Mouse (Mus musculus): Measurements from ENCODE around the gene Rack1. TPM values are rescaled to one million over a fixed set of nuclear protein-coding genes. Genes with fewer than 3 reads are reported as not detected.
A peak's percentile ranks its signal among the peaks of the same experiment; 100 is the strongest.
"Not testable (repeated sequence)": the region's sequence is repeated elsewhere in the genome, so short reads cannot be mapped to it uniquely, and the experiment has no call there.

Rack1 gene
- polyA plus RNA-seq, 1 experiment from 2014 or later = 434 TPM

- Histone ChIP-seq H3K9ac (replicated peaks; ENCODE audit: low read depth) (0 out of 2 replicates have a peak within 1 kb of the TSS, but pooled peaks have one; percentile 29), H3K27ac (ENCODE audit: low read length) (peak within 1 kb of the TSS; percentile 44), H3K4me2 (replicated peaks; ENCODE audit: low read depth, low read length) (peak within 1 kb of the TSS; percentile 61), H3K4me3 (ENCODE audit: low read depth, low read length) (peak within 1 kb of the TSS; percentile 41)
- H3K4me1 ChIP-seq (ENCODE audit: insufficient read depth, low read depth, low read length); DNase-seq (ENCODE audit: low spot score); H3K36me3 ChIP-seq (ENCODE audit: insufficient read depth, low read length); H3K9me3 ChIP-seq (ENCODE audit: low read length); H3K27me3 ChIP-seq (replicated peaks; ENCODE audit: insufficient read depth, low read length): not testable (repeated sequence)
- peak; percentile 31; the same call in 1 of the 2 replicates for TF ChIP-seq CTCF (IDR thresholded peaks at IDR 0.05)
- peak; percentile 89 for ATAC-seq
- under 1% methylated on average over 39 of the region's 92 CpGs for WGBS
Measured at GRCm38 (mm10) chr11:48825979-48826751, 26.0 kb downstream of the Rack1 start, which contains the start of the genes Trim7 and Gm12184. Gene Trim7 (plus strand): TSS chr11:48826140. Gene Gm12184 (minus strand): TSS chr11:48826655.

- Histone ChIP-seq H3K4me3 (ENCODE audit: low read depth, low read length) (peak overlapping the region; percentile 41), H3K4me1 (ENCODE audit: insufficient read depth, low read depth, low read length) (peaks cover 6% of the 10 kb centered on the region; the same call in 1 of the 2 replicates), H3K27me3 (replicated peaks; ENCODE audit: insufficient read depth, low read length) (0 out of 2 replicates have a peak, but pooled peaks cover 6% of the 10 kb centered on the region), H3K27ac (ENCODE audit: low read length) (peak overlapping the region; percentile 44), H3K36me3 (ENCODE audit: insufficient read depth, low read length) (no peaks in the 10 kb centered on the region), H3K4me2 (replicated peaks; ENCODE audit: low read depth, low read length) (peak overlapping the region; percentile 61), H3K9ac (replicated peaks; ENCODE audit: low read depth) (0 out of 2 replicates have a peak overlapping the region, but pooled peaks have one; percentile 29), H3K9me3 (ENCODE audit: low read length) (no peaks in the 10 kb centered on the region)
- peak; percentile 55 for DNase-seq (ENCODE audit: low spot score)
- TF ChIP-seq CTCF (IDR thresholded peaks at IDR 0.05) = no peak
- no peak for TF ChIP-seq EP300 (IDR thresholded peaks at IDR 0.05)
- WGBS = 1% methylated on average over 6 of the region's 6 CpGs
- ATAC-seq = peak; percentile 13; the same call in 1 of the 2 replicates
Measured at GRCm38 (mm10) chr11:48826752-48827096, 26.6 kb downstream of the Rack1 start.

DNA sequence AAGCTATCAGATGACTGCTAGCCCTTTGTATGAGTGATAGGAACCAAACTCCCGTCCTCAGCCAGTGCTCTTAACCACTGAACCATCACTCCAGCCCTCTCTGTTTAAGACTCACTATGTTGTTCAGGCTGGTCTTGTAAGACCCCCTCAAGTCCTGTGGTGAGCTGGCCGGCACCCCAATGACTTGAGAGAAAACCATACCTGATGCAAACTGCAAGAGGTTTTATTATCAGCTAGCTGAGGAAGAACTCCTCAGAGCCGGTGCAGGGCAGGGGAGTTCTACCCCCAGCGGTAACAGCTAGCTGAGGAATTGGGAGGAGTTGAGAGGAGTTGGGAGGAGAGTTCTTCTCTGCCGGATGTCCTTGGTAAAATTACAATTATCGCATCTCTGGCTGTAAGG lies 27.8 kb downstream of the Rack1 start:
- Histone ChIP-seq H3K9ac (replicated peaks; ENCODE audit: low read depth) (no peak overlapping the region), H3K36me3 (ENCODE audit: insufficient read depth, low read length) (no peaks in the 10 kb centered on the region)
- no peak for ATAC-seq

GRCm38 (mm10) chr11:48830279-48830678 lies 30.1 kb downstream of the Rack1 start:
- no peak for TF ChIP-seq CTCF (IDR thresholded peaks at IDR 0.05)
- TF ChIP-seq EP300 (IDR thresholded peaks at IDR 0.05) = peak; percentile 90
- no peak overlapping the region for H3K4me2 ChIP-seq (replicated peaks; ENCODE audit: low read depth, low read length)
- H3K9ac ChIP-seq (replicated peaks; ENCODE audit: low read depth) = no peak overlapping the region
- no peaks in the 10 kb centered on the region for H3K36me3 ChIP-seq (ENCODE audit: insufficient read depth, low read length)
- WGBS = 41% methylated on average over 2 of the region's 2 CpGs
- no peaks in the 10 kb centered on the region for H3K4me1 ChIP-seq (ENCODE audit: insufficient read depth, low read depth, low read length)
- H3K9me3 ChIP-seq (ENCODE audit: low read length) = no peaks in the 10 kb centered on the region
- ATAC-seq (peak; percentile 11; the same call in 1 of the 2 replicates), DNase-seq (ENCODE audit: low spot score) (peak; percentile 76)
- no peaks in the 10 kb centered on the region for H3K27me3 ChIP-seq (replicated peaks; ENCODE audit: insufficient read depth, low read length)
- no peak overlapping the region for H3K27ac ChIP-seq (ENCODE audit: low read length)
- H3K4me3 ChIP-seq (ENCODE audit: low read depth, low read length) = no peak overlapping the region

More for the DNA sequence above, 27.8 kb downstream of the Rack1 start:
- no peak overlapping the region for H3K27ac ChIP-seq (ENCODE audit: low read length)
- H3K4me3 ChIP-seq (ENCODE audit: low read depth, low read length) = no peak overlapping the region
- 0 out of 2 replicates have a peak, but pooled peaks cover 6% of the 10 kb centered on the region for H3K27me3 ChIP-seq (replicated peaks; ENCODE audit: insufficient read depth, low read length)
- no peak overlapping the region for H3K4me2 ChIP-seq (replicated peaks; ENCODE audit: low read depth, low read length)
- no peaks in the 10 kb centered on the region for H3K9me3 ChIP-seq (ENCODE audit: low read length)
- WGBS = 69% methylated on average over 6 of the region's 6 CpGs
- DNase-seq (ENCODE audit: low spot score) = no peak
- peaks cover 6% of the 10 kb centered on the region; the same call in 1 of the 2 replicates for H3K4me1 ChIP-seq (ENCODE audit: insufficient read depth, low read depth, low read length)
- TF ChIP-seq EP300 (IDR thresholded peaks at IDR 0.05) (no peak), CTCF (IDR thresholded peaks at IDR 0.05) (no peak)

DNA sequence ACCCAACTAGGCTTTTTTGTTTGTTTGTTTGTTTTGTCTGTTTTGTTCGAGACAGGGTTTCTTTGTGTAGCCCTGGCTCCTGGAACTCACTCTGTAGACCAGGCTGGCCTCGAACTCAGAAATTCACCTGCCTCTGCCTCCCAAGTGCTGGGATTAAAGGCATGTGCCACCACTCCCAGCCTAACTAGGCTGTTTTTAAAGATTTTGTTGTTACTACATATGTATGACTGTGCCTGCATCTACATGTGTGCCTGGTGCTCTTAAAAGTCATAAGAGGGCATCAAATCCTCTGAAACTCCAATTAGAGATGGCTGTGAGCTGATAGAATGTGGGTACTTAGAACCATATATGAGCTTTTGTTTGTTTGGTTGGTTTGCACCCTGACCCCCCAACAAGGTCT lies 31.1 kb downstream of the Rack1 start:
- Histone ChIP-seq H3K4me1 (ENCODE audit: insufficient read depth, low read depth, low read length) (no peaks in the 10 kb centered on the region), H3K4me3 (ENCODE audit: low read depth, low read length) (no peak overlapping the region), H3K27ac (ENCODE audit: low read length) (no peak overlapping the region), H3K9ac (replicated peaks; ENCODE audit: low read depth) (no peak overlapping the region), H3K36me3 (ENCODE audit: insufficient read depth, low read length) (no peaks in the 10 kb centered on the region), H3K9me3 (ENCODE audit: low read length) (no peaks in the 10 kb centered on the region), H3K4me2 (replicated peaks; ENCODE audit: low read depth, low read length) (no peak overlapping the region), H3K27me3 (replicated peaks; ENCODE audit: insufficient read depth, low read length) (no peaks in the 10 kb centered on the region)
- TF ChIP-seq EP300 (IDR thresholded peaks at IDR 0.05) = no peak
- no peak for TF ChIP-seq CTCF (IDR thresholded peaks at IDR 0.05)
- WGBS = 86% methylated on average over 2 of the region's 2 CpGs
- ATAC-seq (no peak), DNase-seq (ENCODE audit: low spot score) (no peak)

DNA sequence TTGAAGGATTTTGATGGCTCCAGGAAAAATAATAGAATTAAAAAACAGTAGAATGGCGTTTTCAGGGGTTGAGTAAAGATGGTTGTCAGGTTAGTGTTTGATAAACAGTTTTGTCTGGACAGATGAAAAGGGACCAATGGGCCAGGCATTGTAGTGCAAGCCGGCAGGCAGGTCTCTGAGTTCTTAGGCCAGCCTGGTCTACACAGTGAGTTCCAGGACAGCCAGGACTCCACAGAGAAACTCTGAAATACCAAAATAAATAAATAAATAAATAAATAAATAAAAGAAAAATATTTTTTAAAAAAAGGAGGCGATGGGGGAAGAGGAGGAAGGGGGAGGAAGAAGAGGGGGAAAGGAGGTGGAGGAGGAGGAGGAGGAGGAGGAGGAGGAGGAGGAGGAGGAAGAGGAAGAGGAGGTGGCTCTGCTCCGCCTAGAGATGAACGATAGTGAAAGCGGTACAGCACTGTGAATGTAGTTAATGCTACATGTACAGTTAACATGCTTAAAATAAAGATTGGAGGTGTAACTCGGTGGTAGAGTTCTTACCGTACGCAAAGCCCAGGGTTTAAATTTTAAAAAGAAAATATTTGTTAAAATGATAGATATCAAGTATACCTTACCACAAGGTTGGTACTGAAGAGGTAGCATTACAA lies 33.1 kb downstream of the Rack1 start:
- H3K4me2 ChIP-seq (replicated peaks; ENCODE audit: low read depth, low read length) = peak overlapping the region; percentile 58
- no peak overlapping the region for H3K27ac ChIP-seq (ENCODE audit: low read length)
- peaks cover 4% of the 10 kb centered on the region; the same call in 1 of the 2 replicates for H3K4me1 ChIP-seq (ENCODE audit: insufficient read depth, low read depth, low read length)
- ATAC-seq (no peak), DNase-seq (ENCODE audit: low spot score) (no peak)
- H3K36me3 ChIP-seq (ENCODE audit: insufficient read depth, low read length) = no peaks in the 10 kb centered on the region
- no peaks in the 10 kb centered on the region for H3K27me3 ChIP-seq (replicated peaks; ENCODE audit: insufficient read depth, low read length)
- TF ChIP-seq EP300 (IDR thresholded peaks at IDR 0.05) (no peak), CTCF (IDR thresholded peaks at IDR 0.05) (no peak)
- WGBS = 27% methylated on average over 9 of the region's 9 CpGs
- H3K9ac ChIP-seq (replicated peaks; ENCODE audit: low read depth) = no peak overlapping the region
- no peaks in the 10 kb centered on the region for H3K9me3 ChIP-seq (ENCODE audit: low read length)
- peak overlapping the region; percentile 62 for H3K4me3 ChIP-seq (ENCODE audit: low read depth, low read length)

All from lung, postnatal 0 days (tissue).